Mouse (Mus musculus): Measurements from ENCODE around the gene Morc3. TPM values are rescaled to one million over a fixed set of nuclear protein-coding genes. Genes with fewer than 3 reads are reported as not detected.

The Morc3 gene
- total RNA-seq, 2 experiments from 2014 or later, result 29.2 to 29.9 TPM

DNA sequence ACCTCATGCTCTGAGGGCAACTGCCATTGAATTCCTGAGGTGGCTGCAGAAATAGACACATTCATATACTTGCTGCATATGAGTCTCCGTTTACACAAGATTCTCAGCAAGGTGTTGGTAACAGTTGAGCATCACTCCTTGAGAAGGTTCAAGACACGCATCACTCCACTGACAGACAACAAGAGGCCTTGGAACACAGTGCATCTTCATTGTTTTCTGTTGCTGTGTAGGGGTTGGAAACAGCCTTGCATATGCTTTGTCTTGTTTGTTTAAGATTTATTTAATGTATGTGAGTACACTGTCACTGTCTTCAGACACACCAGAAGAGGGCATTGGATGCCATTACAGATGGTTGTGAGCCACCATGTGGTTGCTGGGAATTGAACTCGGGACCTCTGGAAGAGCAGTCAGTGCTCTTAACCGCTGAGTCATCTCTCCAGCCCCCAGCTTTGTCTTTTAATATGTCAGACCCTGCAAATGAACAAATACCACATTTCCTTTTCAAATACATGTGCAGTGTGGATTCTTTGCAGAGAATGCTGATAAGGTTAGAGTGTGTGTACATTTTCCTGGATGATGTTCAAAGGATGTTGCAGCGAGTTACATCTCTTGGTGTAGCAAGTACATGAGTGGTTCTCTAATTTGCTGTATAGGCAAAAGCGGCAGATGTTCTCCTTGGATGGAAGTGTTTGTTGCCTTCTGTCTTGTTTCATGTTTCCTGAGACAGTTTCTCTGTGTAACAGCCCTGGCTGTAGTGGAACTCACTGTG lies 45.9 kb downstream of the Morc3 start:
- no peak for DNase-seq (ENCODE audit: extremely low spot score in 1 of 2, low spot score in 1 of 2)

DNA sequence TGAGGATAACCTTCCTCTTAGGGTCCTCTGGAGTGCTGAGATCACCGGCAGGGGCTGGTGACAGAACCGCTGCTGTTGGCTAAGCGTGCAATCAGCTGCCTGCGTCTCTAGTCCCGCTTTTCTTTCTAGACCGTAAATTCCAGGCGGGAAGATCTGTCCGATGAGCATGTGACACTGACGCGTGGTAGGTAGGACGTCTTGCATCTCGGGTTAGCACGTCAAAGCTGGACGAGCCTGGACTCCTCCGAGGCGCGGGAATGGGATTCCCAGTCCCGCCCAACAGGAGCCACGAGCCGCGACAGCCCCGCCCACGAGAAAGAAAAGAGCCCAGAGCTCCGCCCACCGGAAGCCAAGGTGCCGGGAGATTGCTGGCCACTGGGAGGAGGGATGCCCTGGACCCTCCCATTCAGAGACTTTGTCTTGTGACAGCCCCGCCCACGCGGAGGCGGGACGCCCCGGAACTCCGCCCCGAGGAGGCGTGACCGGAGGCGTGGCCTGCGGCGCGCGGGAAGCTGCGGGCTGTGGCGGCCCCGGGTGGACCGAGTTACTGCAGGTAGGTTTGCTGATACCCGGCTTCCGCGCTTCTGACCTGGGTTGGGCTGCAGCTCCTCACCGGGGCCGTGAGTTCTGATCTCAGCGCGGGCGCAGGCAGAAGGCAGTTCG lies 51.6 kb downstream of the Morc3 start, which contains the start of gene Chaf1b:
Gene Chaf1b (plus strand): TSS at position 479 of the 663 bp plus-strand sequence.
- DNase-seq (ENCODE audit: extremely low spot score in 1 of 2, low spot score in 1 of 2), result peak; percentile 84 to 86

DNA sequence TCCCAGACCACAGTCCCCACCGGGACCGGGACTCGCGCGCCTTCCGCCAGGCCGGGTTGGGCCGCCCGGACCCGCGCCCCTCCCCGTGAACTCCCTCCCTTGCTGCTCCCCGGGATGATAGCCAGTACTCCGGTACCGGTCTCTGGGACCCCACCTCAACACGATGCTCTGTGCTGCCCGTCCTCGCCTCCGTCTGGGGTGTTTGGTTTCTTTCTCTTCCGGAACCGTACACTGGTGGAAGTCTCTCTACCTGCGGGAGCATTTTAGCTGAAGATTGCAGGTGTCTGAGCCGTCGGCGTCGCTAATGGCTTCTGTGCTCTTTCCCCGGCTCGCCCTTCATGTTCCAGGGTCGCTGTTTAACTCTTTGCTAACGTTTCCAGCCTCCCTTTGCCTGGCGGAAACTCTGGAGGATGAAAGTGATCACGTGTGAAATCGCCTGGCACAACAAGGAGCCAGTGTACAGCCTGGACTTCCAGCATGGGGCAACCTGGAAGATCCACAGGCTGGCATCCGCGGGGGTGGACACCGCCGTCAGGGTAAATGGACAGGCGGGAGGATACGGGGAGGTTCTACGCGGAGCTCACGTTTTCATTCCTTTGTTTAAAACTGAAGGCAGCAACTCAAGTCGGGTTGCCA lies 52.3 kb downstream of the Morc3 start:
- DNase-seq (ENCODE audit: extremely low spot score in 1 of 2, low spot score in 1 of 2), result no peak

DNA sequence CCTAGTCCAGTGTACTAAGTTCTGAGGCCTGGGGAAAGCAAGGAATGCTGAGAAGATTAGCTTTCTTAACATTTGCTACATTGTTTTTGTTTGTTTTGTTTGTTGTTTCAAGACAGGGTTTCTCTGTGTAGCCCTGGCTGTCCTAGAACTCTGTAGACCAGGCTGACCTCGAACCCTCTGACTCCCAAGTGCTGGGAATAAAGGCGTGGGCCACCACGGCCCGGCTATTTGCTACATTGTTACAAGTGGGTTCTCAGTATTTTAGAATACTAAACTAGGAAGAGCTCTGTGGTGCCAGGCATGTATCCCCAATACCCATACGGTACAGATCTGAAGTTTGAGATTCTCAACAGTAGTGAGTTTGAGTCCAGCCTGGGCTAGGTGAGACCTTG lies 52.8 kb downstream of the Morc3 start:
- DNase-seq (ENCODE audit: extremely low spot score in 1 of 2, low spot score in 1 of 2), result no peak

DNA sequence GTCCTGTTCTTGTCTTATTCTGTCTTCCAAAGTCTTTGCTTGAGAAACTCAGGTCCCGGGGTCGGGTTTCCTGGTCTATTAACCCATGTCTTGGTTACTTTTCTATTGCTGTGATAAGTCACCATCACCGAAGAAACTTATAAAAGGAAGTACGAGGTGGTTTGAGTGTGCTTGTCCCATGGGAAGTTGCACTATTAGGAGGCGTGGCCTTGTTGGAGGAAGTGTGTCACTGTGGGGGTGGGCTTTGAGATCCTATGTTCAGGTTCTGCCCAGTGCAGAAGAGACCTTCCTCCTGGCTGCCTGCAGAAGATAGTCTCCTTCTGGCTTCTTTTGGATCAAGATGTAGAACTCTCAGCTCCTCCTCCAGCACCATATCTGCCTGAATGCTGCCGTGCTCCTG lies 56.6 kb downstream of the Morc3 start:
- DNase-seq (ENCODE audit: extremely low spot score in 1 of 2, low spot score in 1 of 2), result no peak

DNA sequence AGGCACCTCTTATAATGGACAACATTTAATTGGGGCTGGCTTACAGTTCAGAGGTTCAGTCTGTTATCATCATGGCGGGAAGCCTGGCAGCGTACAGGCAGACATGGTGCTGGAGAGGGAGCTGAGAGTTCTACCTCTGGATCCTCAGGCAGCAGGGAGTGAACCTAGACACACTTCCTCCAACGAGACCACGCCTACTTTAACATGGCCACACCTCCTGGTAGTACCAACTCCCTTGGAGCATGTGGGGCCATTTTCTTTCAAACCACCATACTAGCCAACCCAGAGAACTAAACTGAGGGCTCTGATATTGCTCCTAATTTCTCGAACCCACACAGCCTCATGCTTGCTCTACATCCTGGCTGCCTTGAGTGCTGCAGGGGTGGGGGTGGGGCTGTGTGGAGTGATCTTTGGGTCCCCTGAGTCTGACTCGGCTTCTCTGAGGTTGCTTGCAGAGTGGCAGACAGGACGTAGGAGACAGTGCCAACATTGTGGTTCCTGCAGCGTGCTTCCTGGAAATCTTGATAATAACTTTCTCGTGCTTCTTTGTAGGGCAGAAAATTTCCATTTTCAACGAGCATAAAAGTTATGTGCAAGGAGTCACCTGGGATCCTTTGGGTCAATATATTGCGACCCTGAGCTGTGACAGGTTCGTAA lies 59.2 kb downstream of the Morc3 start:
- no peak for DNase-seq (ENCODE audit: extremely low spot score in 1 of 2, low spot score in 1 of 2)

DNA sequence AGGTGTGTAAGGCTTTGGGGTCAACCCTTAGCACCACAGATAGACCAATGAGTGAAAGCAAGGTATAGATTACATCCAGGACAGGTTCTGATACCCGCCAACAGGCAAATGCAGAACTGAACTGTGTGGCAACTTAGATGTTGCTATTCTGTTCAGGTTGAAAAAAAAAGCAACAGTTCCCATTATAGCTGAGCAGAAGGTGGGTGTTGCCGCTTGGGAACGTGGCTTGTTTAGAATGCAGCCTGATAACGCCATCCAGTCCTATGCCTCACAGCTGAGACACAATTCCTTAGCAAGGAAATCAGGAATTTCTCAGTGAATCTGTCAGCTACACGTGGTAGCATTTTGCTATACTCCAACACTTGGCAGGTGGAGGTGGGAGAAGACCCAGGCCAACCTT lies 61.4 kb downstream of the Morc3 start:
- no peak for DNase-seq (ENCODE audit: extremely low spot score in 1 of 2, low spot score in 1 of 2)

DNA sequence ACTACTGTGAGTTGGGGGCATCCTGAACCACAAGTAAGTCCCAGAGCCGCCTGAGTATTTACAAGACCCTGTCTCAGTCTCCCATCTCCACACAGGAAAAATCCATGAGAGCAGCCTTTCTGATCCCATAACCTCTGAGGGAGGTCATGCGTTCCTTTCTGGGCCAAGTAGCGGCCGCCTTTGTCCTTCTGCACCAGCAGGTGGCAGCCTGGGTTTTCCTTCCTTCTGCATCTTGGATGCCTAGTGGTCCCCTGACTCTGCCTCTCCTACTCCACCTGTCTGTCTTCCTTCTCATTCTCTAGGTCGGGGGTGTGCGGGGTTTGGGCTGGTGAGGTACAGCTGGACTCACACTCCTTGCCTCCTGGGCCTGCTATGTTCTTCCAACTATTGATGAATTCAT lies 71.1 kb downstream of the Morc3 start:
- no peak for DNase-seq (ENCODE audit: extremely low spot score in 1 of 2, low spot score in 1 of 2)

DNA sequence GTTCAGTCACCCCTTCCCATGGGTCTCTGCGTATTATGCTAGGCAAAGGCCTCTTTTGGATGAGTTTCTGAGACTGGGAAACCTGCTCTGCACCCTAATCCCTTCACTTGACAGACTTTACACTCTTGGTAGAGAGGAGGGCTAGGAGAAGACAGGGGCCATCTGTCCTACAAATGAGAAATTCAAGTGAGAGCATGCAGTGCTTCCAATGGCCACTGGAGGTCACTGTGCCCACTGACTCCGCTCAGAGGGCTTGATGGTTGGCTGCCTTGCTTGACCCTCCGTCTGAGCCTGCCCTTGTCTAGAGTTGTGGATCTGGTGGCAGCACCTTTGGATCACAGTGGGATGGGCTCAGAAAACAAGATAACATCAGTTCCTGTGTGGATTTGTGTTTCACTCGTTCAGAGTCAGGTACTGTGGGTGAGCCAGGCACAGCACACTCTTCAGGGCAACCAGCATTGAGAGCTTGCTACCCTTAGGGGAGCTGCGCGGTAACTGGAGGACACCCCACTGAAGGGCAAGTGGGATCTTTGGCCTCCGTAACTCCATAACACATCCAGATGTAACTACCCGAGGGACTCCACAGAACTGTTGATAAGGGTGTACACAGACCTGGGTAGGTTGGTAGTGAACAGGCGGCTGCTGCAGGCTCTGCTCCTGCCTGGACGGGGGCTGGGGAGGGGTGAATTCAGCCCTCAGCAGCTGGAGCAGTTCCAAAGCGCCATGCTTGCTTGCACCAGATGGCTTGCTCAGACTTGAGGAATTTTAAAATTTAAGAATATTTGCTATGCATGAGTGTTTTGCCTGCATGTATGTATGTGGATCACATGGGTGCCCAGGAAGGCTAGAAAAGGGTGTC lies 74.5 kb downstream of the Morc3 start:
- DNase-seq (ENCODE audit: extremely low spot score in 1 of 2, low spot score in 1 of 2), result peak; percentile 41 to 72

DNA sequence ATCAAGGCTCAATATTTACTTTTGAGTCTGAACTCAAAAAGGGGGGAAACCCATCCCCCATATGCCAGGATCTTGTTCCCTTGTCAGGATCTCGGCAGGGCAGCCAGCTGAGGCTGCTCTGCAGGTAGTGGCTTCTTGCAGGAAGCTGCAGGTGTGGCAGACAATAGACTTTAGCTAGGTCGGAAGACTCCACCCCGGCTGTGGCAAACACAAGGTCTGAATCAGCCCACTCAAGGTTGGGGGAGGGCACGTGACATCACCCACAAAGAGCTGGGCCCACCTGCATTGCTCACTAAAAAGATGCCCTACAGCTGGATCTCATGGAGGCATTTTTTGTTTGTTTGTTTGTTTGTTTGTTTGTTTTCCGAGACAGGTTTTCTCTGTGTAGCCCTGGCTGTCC lies 75.8 kb downstream of the Morc3 start:
- no peak for DNase-seq (ENCODE audit: extremely low spot score in 1 of 2, low spot score in 1 of 2)

DNA sequence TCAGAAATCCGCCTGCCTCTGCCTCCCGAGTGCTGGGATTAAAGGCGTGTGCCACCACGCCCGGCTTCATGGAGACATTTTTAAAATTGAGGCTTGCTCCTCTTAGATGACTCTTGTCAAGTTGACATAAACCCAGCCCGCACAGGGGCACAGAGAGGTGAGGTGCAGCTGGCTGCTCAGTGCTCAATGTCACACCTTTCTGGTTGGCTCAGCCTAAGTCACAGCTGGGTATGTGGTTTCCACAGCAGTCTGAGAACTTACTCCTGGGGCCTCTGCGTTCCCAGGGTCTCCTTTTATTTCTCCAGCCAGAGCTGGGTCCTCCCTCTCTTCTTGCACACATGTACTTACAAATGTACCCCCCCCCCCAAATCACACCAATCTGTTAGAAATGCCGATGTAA lies 76.3 kb downstream of the Morc3 start:
- no peak for DNase-seq (ENCODE audit: extremely low spot score in 1 of 2, low spot score in 1 of 2)

DNA sequence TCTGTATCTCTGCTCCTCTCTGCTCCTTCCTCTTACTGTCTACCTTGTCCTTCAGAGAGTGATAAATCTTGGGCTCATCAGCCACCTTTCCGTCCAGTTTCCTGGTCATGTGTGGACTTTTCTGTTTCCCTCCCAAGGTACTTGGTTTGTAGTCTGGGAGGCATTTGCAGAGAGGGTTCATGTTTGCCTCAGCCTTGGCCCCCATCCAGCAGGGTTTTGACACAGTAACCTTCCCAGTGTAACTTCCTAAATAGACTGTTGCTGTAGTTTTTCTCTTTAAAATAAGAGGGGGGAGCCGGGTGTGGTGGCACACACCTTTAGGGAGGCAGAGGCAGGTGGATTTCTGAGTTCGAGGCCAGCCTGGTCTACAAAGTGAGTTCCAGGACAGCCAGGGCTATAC lies 78.0 kb downstream of the Morc3 start:
- no peak for DNase-seq (ENCODE audit: extremely low spot score in 1 of 2, low spot score in 1 of 2)

DNA sequence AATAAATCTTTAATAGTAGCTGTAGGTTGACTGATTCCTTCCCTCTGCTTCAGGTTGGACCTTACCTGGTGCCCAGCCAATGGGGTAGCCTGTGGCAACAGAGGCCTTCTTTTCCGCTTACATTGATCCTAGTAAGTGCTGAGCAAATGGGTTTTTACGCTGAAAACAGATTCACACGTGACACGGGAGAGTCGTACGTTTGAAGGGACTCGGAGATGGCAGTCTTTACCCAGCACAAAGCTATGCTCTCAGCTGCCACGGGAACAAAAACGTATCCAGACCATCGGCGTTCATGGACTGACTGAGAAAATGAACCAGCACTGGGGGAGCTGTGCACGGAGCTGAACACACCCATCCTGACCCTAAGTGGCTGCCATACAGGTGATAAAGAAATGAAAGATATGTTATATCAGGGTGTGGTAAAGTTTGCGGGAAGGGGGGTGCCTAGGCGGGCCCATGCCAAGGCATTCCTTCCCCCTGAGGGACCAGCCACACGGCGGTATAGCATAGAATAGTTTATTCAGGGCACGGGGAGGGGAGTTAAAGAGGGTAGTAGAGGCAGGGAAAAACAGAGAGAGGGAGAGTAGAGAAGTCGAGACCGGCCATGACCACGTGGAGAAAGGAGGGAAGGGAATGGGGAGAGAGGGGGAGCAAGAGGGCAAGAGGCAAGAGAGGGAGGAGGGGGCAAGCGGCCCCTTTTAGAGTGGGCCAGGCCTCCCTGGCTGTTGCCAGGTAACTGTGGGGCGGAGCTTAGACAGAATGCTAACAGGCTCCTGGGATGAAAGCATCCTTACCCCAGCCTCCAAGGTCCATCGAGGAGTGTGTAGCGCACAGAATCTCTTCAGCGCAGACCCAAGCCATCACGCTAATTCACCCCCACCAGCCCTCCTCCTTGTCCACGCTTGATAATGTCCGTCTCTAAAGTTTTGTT lies 79.1 kb downstream of the Morc3 start:
- no peak for DNase-seq (ENCODE audit: extremely low spot score in 1 of 2, low spot score in 1 of 2)

DNA sequence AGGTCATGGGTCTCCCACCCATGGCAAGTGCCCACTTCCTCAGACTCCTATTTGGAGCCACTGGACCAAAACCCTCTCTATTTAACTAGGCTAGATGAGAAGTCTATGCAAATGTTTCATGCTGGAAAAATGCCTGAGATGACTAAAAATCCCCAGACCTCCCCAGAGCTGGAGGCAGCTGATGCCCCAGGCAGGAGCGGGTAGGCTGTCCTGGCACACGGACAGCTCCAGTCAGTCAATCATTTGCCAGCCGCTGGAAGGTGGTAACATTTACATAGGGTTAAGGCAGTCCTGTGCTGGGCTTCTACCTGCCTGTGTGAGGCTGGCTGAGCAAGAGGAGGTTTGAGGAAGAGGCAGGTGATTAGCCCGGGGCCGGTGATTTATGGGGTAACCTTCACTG lies 80.2 kb downstream of the Morc3 start:
- DNase-seq (ENCODE audit: extremely low spot score in 1 of 2, low spot score in 1 of 2), result no peak

DNA sequence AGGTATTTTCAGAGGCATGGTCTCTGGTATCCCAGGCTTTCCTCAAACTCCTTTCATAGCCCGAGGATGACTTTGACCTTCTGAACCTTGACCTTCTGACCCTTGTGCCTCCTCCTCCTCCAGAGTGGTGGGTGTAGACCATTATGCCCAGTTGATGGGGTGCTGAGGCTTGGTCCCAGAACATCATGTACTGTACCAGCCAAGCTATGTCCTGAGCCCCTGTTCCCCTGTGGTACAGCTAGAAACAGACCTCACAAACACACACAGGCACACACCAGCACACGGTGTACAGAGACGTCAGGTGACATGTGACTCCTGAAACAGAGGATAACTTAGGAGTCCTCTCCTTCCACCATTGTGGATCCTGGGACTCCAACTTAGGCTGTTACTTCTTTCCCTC lies 80.9 kb downstream of the Morc3 start:
- no peak for DNase-seq (ENCODE audit: extremely low spot score in 1 of 2, low spot score in 1 of 2)

DNA sequence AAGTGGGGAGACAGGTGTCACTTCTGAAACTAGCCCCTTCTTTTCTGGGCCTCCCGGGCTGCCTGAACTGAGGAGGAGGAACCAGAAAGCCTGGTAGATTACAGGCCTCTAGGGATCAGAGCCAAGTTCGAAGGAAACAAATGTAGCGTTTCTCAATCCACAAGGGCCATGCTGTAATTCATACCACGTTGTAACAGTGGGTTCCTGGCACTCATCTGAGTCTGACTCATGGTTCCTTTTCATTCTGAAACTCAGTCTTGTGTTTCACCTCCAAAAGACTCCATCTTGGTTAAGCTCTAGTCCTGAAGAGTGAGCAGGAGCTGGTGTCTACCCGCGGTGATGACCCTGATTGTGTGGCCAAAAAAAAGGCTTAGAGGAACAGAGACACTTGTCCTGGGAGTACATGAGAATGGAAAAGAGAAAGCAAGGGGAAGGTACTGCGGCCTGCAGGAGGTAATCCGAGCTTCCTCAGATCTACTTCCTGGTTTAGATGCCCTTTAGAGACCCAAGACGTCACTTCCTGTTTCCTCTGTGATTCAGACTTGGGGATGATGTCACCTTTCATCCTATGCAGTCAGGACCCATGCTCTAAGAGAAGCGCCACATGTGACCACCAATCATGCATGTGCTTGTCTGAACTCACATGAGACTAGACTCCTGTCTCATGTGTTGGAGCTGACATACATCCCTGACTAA lies 82.1 kb downstream of the Morc3 start:
- DNase-seq (ENCODE audit: extremely low spot score in 1 of 2, low spot score in 1 of 2), result no peak

DNA sequence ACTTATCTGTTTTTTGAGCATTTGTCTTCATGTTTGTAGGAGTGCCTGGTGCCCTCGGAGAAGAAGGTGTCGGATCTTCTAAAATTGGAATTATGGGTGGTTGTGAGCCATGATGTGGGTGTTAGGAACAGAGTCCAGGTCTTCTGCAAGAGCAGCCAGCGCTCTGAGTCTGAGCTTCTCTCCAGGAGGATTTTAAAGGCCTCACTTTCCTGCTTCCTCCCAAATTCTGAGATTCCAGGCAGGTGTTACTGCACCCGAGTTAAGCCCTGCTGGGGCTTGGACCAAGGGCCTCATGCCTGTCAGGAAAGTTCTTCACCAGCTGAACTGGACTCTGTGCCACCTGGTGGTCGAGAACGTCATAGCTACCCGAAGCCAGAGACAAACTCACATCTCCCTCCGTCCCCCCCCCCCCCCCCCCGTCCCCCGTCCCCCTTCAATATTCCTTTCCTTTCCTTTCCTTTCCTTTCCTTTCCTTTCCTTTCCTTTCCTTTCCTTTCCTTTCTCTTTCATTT lies 83.5 kb downstream of the Morc3 start:
- peak in 1 of 2 experiments; percentile 40 for DNase-seq (ENCODE audit: extremely low spot score in 1 of 2, low spot score in 1 of 2)

Measured in layer of hippocampus, postnatal 25 days (tissue).